Mouse (Mus musculus): ENCODE measurements around the gene Tspan4.

DNA sequence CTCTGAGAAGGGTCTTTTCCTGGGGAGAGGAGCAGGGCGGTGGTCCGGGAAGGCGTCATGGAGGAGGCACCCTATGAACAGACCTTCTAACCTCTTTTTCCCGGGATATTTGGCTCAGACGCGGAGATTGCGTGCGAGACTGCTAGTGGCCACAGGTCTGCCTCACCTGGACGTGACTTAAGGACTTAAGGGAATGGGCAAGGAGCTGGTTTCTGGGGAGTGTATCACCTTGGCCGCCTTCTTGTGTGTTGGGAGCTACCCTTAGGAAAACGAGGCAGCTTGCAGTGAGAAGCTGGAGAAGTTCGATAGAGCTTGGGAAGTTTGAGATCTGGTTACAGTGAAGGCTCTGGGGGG lies 742 bp downstream of the Tspan4 start:
- TF ChIP-seq POLR2A (IDR thresholded peaks at IDR 0.05; ENCODE audit: borderline replicate concordance, control insufficient read depth, low read depth, low read length) (no peak), CTCF (IDR thresholded peaks at IDR 0.05; ENCODE audit: control insufficient read depth, insufficient read depth, low read length) (no peak)
